Mouse (Mus musculus): ENCODE data around the gene Bcl9l. TPM values are rescaled to one million over a fixed set of nuclear protein-coding genes. Genes with fewer than 3 reads are reported as not detected.

Bcl9l gene
- total and polyA plus RNA-seq, 3 experiments, result 0.58 to 5.1 TPM; not detected in 1

DNA sequence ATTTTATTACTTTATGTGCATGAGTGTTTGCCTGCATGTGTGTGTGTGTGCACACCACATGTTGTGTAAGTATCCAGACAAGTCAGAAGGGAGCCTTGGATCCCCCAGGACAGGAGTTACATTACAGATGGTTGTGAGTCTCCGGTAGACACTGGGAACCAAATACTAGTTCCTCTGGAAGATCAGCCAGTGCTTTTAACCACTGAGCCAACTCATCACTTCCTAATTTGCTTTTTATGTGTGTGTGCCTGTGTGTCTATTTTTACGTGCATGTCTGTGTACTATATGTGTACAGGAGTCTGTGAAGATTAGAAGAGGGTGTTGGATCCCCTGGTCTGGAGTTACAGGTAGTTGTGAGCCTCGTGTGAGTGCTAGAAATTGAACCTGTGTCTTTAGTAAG, 58.1 kb downstream of the Bcl9l start:
- Histone ChIP-seq H3K4me3 (ENCODE audit: control insufficient read depth in 1 of 2, insufficient read depth in 1 of 2, low read depth in 2 of 2, low read length in 2 of 2) (no peak overlapping the region), H3K4me1 (ENCODE audit: control insufficient read depth in 1 of 2, insufficient read depth in 2 of 2, low read length in 2 of 2) (no peaks in the 10 kb centered on the region), H3K27ac (ENCODE audit: control insufficient read depth, low read depth, low read length) (no peak overlapping the region), H3K9me3 (replicated peaks; ENCODE audit: insufficient read depth, low read length) (no peaks in the 10 kb centered on the region), H3K36me3 (ENCODE audit: control insufficient read depth in 1 of 2, insufficient read depth in 2 of 2, low read length in 2 of 2) (no peaks in the 10 kb centered on the region), H3K79me2 (ENCODE audit: control insufficient read depth, insufficient read depth, low read length, poor library complexity) (no peaks in the 10 kb centered on the region), H3K27me3 (ENCODE audit: control insufficient read depth in 1 of 2, insufficient read depth in 2 of 2, low read length in 2 of 2) (peaks cover 0 to 3% of the 10 kb centered on the region in 2 experiments; a peak in 2 of 4 replicates), H3K9ac (ENCODE audit: control insufficient read depth, low read depth, low read length, poor library complexity, severe bottlenecking) (no peak overlapping the region)
- DNase-seq (ENCODE audit: low read depth, low spot score), result no peak
- no peak for TF ChIP-seq RCOR1 (IDR thresholded peaks at IDR 0.05; ENCODE audit: low read depth, low read length)
- TF ChIP-seq BHLHE40 (IDR thresholded peaks at IDR 0.05; ENCODE audit: borderline replicate concordance, low read depth, low read length), result no peak
- no peak for TF ChIP-seq MAFK (IDR thresholded peaks at IDR 0.05; ENCODE audit: borderline replicate concordance, low read depth, low read length)
- no peak for TF ChIP-seq NELFE (IDR thresholded peaks at IDR 0.05; ENCODE audit: low read depth, low read length)
- TF ChIP-seq POLR2A (IDR thresholded peaks at IDR 0.05; ENCODE audit: control insufficient read depth in 1 of 2, insufficient read depth in 1 of 2, low read depth in 1 of 2, low read length in 2 of 2, poor library complexity in 1 of 2), result no peak
- TF ChIP-seq JUND (IDR thresholded peaks at IDR 0.05; ENCODE audit: low read depth, low read length), result no peak
- no peak for TF ChIP-seq SMC3 (IDR thresholded peaks at IDR 0.05; ENCODE audit: low read depth, low read length)
- no peak for TF ChIP-seq KAT2A (conservative IDR thresholded peaks at IDR 0.05; ENCODE audit: low read depth, low read length)
- TF ChIP-seq TAL1 (IDR thresholded peaks at IDR 0.05; ENCODE audit: low read length), result no peak
- TF ChIP-seq TBP (IDR thresholded peaks at IDR 0.05; ENCODE audit: low read depth, low read length), result no peak
- TF ChIP-seq USF2 (IDR thresholded peaks at IDR 0.05; ENCODE audit: borderline replicate concordance in 1 of 2, insufficient read depth in 1 of 2, low read depth in 1 of 2, low read length in 2 of 2), result no peak
- no peak for TF ChIP-seq MEF2A (IDR thresholded peaks at IDR 0.05; ENCODE audit: extremely low read depth, insufficient replicate concordance, low read depth, low read length, poor library complexity, severe bottlenecking)

- no peaks in the 10 kb centered on the region for H3K9me3 ChIP-seq (replicated peaks; ENCODE audit: insufficient read depth, low read length)
- H3K36me3 ChIP-seq (ENCODE audit: control insufficient read depth in 1 of 2, insufficient read depth in 2 of 2, low read length in 2 of 2), result no peaks in the 10 kb centered on the region
- no peak overlapping the region for H3K27ac ChIP-seq (ENCODE audit: control insufficient read depth, low read depth, low read length)
- no peak overlapping the region for H3K4me3 ChIP-seq (ENCODE audit: control insufficient read depth in 1 of 2, insufficient read depth in 1 of 2, low read depth in 2 of 2, low read length in 2 of 2)
- DNase-seq (ENCODE audit: low read depth, low spot score), result no peak
- no peak overlapping the region for H3K9ac ChIP-seq (ENCODE audit: control insufficient read depth, low read depth, low read length, poor library complexity, severe bottlenecking)
- TF ChIP-seq ZC3H11A (IDR thresholded peaks at IDR 0.05; ENCODE audit: low read depth, low read length) (no peak), MYB (IDR thresholded peaks at IDR 0.05; ENCODE audit: low read depth, low read length) (no peak)
- H3K27me3 ChIP-seq (ENCODE audit: control insufficient read depth in 1 of 2, insufficient read depth in 2 of 2, low read length in 2 of 2), result no peaks in the 10 kb centered on the region; a peak in 1 of 4 replicates
- no peaks in the 10 kb centered on the region for H3K79me2 ChIP-seq (ENCODE audit: control insufficient read depth, insufficient read depth, low read length, poor library complexity)
- H3K4me1 ChIP-seq (ENCODE audit: control insufficient read depth in 1 of 2, insufficient read depth in 2 of 2, low read length in 2 of 2), result no peaks in the 10 kb centered on the region
Measured at GRCm38 (mm10) chr9:44542364-44542763, 59.7 kb downstream of the Bcl9l start.

DNA sequence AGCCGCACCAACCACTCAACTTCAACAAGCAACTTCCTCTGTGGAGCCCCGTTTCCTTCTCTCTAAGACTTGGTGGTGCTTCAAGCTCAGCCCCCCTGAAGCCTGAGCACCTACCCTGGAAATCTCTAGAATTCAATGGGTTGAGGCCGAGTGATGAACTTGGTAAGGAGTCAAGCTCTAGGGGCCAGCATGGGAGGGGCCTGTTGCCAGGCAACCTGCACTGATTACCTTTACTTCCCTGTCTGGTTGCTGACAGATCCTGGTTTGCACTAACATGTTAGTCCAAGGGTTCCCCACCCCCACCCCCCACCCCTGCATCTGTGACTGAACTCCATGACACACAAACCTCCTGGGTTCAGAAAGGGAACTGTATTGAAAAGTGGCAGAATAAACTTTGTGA, 62.4 kb downstream of the Bcl9l start:
- H3K79me2 ChIP-seq (ENCODE audit: control insufficient read depth, insufficient read depth, low read length, poor library complexity), result no peaks in the 10 kb centered on the region
- no peak overlapping the region for H3K9ac ChIP-seq (ENCODE audit: control insufficient read depth, low read depth, low read length, poor library complexity, severe bottlenecking)
- no peaks in the 10 kb centered on the region for H3K36me3 ChIP-seq (ENCODE audit: control insufficient read depth in 1 of 2, insufficient read depth in 2 of 2, low read length in 2 of 2)
- H3K27me3 ChIP-seq (ENCODE audit: control insufficient read depth in 1 of 2, insufficient read depth in 2 of 2, low read length in 2 of 2), result no peaks in the 10 kb centered on the region; a peak in 1 of 4 replicates
- TF ChIP-seq MAX (IDR thresholded peaks at IDR 0.05; ENCODE audit: low read length), result no peak
- no peak for TF ChIP-seq EP300 (IDR thresholded peaks at IDR 0.05; ENCODE audit: low read depth in 1 of 2, low read length in 2 of 2)
- TF ChIP-seq E2F4 (IDR thresholded peaks at IDR 0.05; ENCODE audit: borderline replicate concordance, low read depth, low read length), result no peak
- no peaks in the 10 kb centered on the region for H3K4me1 ChIP-seq (ENCODE audit: control insufficient read depth in 1 of 2, insufficient read depth in 2 of 2, low read length in 2 of 2)
- H3K9me3 ChIP-seq (replicated peaks; ENCODE audit: insufficient read depth, low read length), result no peaks in the 10 kb centered on the region
- DNase-seq (ENCODE audit: low read depth, low spot score), result no peak
- H3K4me3 ChIP-seq (ENCODE audit: control insufficient read depth in 1 of 2, insufficient read depth in 1 of 2, low read depth in 2 of 2, low read length in 2 of 2), result no peak overlapping the region
- H3K27ac ChIP-seq (ENCODE audit: control insufficient read depth, low read depth, low read length), result no peak overlapping the region
